Mouse (Mus musculus): ENCODE measurements at regions not wholly inside any gene's neighbourhood (a gene's known extent, or its start where the extent isn't known, plus 50 kb on each side); places are given as distances from the start of the nearest gene placed in this dataset.

- DNase-seq (ENCODE audit: low spot score in 2 of 2) = no peak
Observed at GRCm38 (mm10) chr5:111829891-111830290, 96.2 kb downstream of the Gm26897 start.

- DNase-seq (ENCODE audit: low spot score in 2 of 2) = peak in 1 of 2 experiments; percentile 37
Observed at GRCm38 (mm10) chr5:111835737-111836667, 102.3 kb downstream of the Gm26897 start.

GRCm38 (mm10) chr5:111836668-111837234 lies 103.0 kb downstream of the Gm26897 start:
- DNase-seq (ENCODE audit: low spot score in 2 of 2) = no peak

- DNase-seq (ENCODE audit: low spot score in 2 of 2) = no peak
Observed at GRCm38 (mm10) chr5:111842461-111842860, 108.7 kb downstream of the Gm26897 start.

- no peak for DNase-seq (ENCODE audit: low spot score in 2 of 2)
Observed at GRCm38 (mm10) chr5:111843622-111844239, 110.0 kb downstream of the Gm26897 start.

- DNase-seq (ENCODE audit: low spot score in 2 of 2) = no peak
Observed at GRCm38 (mm10) chr5:111844528-111844927, 110.8 kb downstream of the Gm26897 start.

- DNase-seq (ENCODE audit: low spot score in 2 of 2) = no peak
Observed at GRCm38 (mm10) chr5:111848917-111849316, 115.2 kb downstream of the Gm26897 start.

- DNase-seq (ENCODE audit: low spot score in 2 of 2) = no peak
Observed at GRCm38 (mm10) chr5:111852682-111853081, 119.0 kb downstream of the Gm26897 start.

GRCm38 (mm10) chr5:111855366-111855765 lies 121.6 kb downstream of the Gm26897 start:
- DNase-seq (ENCODE audit: low spot score in 2 of 2) = no peak

- DNase-seq (ENCODE audit: low spot score in 2 of 2) = no peak
Observed at GRCm38 (mm10) chr5:111857200-111857599, 123.5 kb downstream of the Gm26897 start.

- no peak for DNase-seq (ENCODE audit: low spot score in 2 of 2)
Observed at GRCm38 (mm10) chr5:111860436-111860835, 126.7 kb downstream of the Gm26897 start.

GRCm38 (mm10) chr5:111862331-111862730 lies 128.6 kb downstream of the Gm26897 start:
- DNase-seq (ENCODE audit: low spot score in 2 of 2) = no peak

GRCm38 (mm10) chr5:111863922-111864321 lies 130.2 kb downstream of the Gm26897 start:
- DNase-seq (ENCODE audit: low spot score in 2 of 2) = peak in 1 of 2 experiments; percentile 39

- DNase-seq (ENCODE audit: low spot score in 2 of 2) = peak; percentile 42 to 51
Observed at GRCm38 (mm10) chr5:111864606-111865005, 130.9 kb downstream of the Gm26897 start.

- no peak for DNase-seq (ENCODE audit: low spot score in 2 of 2)
Observed at GRCm38 (mm10) chr5:111869011-111869410, 135.3 kb downstream of the Gm26897 start.

GRCm38 (mm10) chr5:111877165-111877793 lies 143.6 kb downstream of the Gm26897 start:
- DNase-seq (ENCODE audit: low spot score in 2 of 2) = no peak

- no peak for DNase-seq (ENCODE audit: low spot score in 2 of 2)
Observed at GRCm38 (mm10) chr5:111879044-111879443, 145.3 kb downstream of the Gm26897 start.

GRCm38 (mm10) chr5:111880268-111880667 lies 146.5 kb downstream of the Gm26897 start:
- no peak for DNase-seq (ENCODE audit: low spot score in 2 of 2)

GRCm38 (mm10) chr5:111881517-111881916 lies 147.8 kb downstream of the Gm26897 start:
- DNase-seq (ENCODE audit: low spot score in 2 of 2) = no peak

- DNase-seq (ENCODE audit: low spot score in 2 of 2) = no peak
Observed at GRCm38 (mm10) chr5:111887281-111887680, 153.6 kb downstream of the Gm26897 start.

- no peak for DNase-seq (ENCODE audit: low spot score in 2 of 2)
Observed at GRCm38 (mm10) chr5:111890800-111891199, 157.1 kb downstream of the Gm26897 start.

- no peak for DNase-seq (ENCODE audit: low spot score in 2 of 2)
Observed at GRCm38 (mm10) chr5:111891261-111891693, 157.6 kb downstream of the Gm26897 start.
